Mouse (Mus musculus) kidney, adult 2 months (tissue): ENCODE data around the gene Lrcol1. TPM values are rescaled to one million over a fixed set of nuclear protein-coding genes. Genes with fewer than 3 reads are reported as not detected.

ENCODE experiments used
- DNase-seq: peaks from one replicate; pipeline ENCODE4 v3.0.0; 2021
- H3K27ac ChIP-seq: fragments of 200-500 bp; 2 replicates; pipeline ENCODE4 v1.5.1; 2012; ENCODE audit warnings: low read depth, low read length, control low read depth, inconsistent platforms; ENCODE audit not compliant: insufficient read depth
- H3K27me3 ChIP-seq: fragments of 200-500 bp; replicated peaks from 2 replicates; pipeline ENCODE4 v1.6.1; 2012; ENCODE audit warnings: mild to moderate bottlenecking, moderate library complexity, low read length, inconsistent platforms; ENCODE audit not compliant: control insufficient read depth, insufficient read depth
- H3K36me3 ChIP-seq: fragments of 200-500 bp; 2 replicates; pipeline ENCODE4 v1.6.1; 2012; ENCODE audit warnings: mild to moderate bottlenecking, moderate library complexity, low read length, inconsistent platforms; ENCODE audit not compliant: control insufficient read depth, insufficient read depth
- H3K4me1 ChIP-seq: fragments of 200-500 bp; 2 replicates; pipeline ENCODE4 v1.6.1; 2011; ENCODE audit warnings: low read length; ENCODE audit not compliant: control insufficient read depth, insufficient read depth
- H3K4me3 ChIP-seq: fragments of 200-500 bp; 2 replicates; pipeline ENCODE4 v1.5.1; 2011; ENCODE audit warnings: mild to moderate bottlenecking, low read depth, low read length, control low read depth; ENCODE audit not compliant: insufficient read depth
- CTCF ChIP-seq: fragments of 200-500 bp; conservative IDR thresholded peaks from 2 replicates; pipeline ENCODE4 v1.5.1; 2011; ENCODE audit warnings: low read depth, mild to moderate bottlenecking, control low read depth, low read length, moderate library complexity, mixed read lengths; ENCODE audit not compliant: insufficient read depth, insufficient read length
- POLR2A ChIP-seq: fragments of 200-500 bp; IDR thresholded peaks from one replicate; pipeline ENCODE4 v1.6.1; 2011; ENCODE audit warnings: low read depth, low read length, control low read depth
- WGBS: fragments of 180-500 bp; shearing (Covaris S2); methylation state at CpG from one replicate; pipeline ENCODE4 v1.1.7; 2018; 5-methylcytosine and 5-hydroxymethylcytosine counted together
- polyA plus RNA-seq: library from polyadenylated mRNA; depleted of rRNA; stranded (reverse); fragments of >200 nt; gene quantifications from 2 replicates; pipeline ENCODE4 v1.2.3, GENCODE M21; 2012

The Lrcol1 gene
- polyA plus RNA-seq, 1 experiment, result not detected

GRCm38 (mm10) chr5:110342648-110343284, 1.8 kb upstream of the Lrcol1 start, which contains the start of gene P2rx2:
P2rx2 (minus strand) TSS chr5:110343212.
- Histone ChIP-seq H3K4me3 (peak within 1 kb of the TSS; percentile 40), H3K36me3 (no peaks in the 10 kb centered on the region), H3K27me3 (no peaks in the 10 kb centered on the region), H3K27ac (no peak within 1 kb of the TSS), H3K4me1 (no peaks in the 10 kb centered on the region)
- DNase-seq, result peak; percentile 65
- WGBS, result 2% methylated on average over 43 of the region's 43 CpGs
- TF ChIP-seq CTCF (no peak), POLR2A (no peak)

GRCm38 (mm10) chr5:110345553-110345952, 1.0 kb downstream of the Lrcol1 start:
- 89% methylated on average over 4 of the region's 4 CpGs for WGBS
- no peak overlapping the region for H3K4me3 ChIP-seq
- TF ChIP-seq CTCF (no peak), POLR2A (no peak)
- no peak overlapping the region for H3K27ac ChIP-seq
- DNase-seq, result no peak
- no peaks in the 10 kb centered on the region for H3K36me3 ChIP-seq
- H3K4me1 ChIP-seq, result no peaks in the 10 kb centered on the region
- no peaks in the 10 kb centered on the region for H3K27me3 ChIP-seq

GRCm38 (mm10) chr5:110347006-110347405, 2.5 kb downstream of the Lrcol1 start:
- no peak overlapping the region for H3K27ac ChIP-seq
- no peak overlapping the region for H3K4me3 ChIP-seq
- H3K36me3 ChIP-seq, result no peaks in the 10 kb centered on the region
- DNase-seq, result no peak
- no peaks in the 10 kb centered on the region for H3K27me3 ChIP-seq
- no peaks in the 10 kb centered on the region for H3K4me1 ChIP-seq
- TF ChIP-seq POLR2A, result no peak
- no peak for TF ChIP-seq CTCF
- 78% methylated on average over 8 of the region's 8 CpGs for WGBS

DNA sequence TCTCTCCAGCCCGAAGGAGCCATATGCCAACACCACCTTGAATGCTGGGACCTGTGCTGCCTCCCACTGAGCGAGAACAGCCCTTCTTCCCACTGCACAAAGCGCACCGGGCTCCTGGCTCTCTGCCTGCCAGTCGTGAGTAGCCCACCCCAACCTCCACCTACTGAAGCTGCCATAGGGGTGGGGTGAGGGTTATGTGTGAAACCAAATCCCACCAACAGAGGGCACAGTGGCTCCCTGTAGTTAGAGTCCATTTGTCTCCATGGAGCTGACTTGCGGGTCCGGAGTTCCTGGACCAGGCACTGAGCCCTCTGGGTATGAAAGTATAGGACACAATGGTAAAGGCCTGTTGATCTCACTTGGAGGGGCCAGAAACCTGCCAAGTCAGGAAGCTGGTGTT, 10.2 kb downstream of the Lrcol1 start:
- WGBS, result 11% methylated on average over 7 of the region's 7 CpGs
- Histone ChIP-seq H3K4me3 (no peak overlapping the region), H3K27me3 (no peaks in the 10 kb centered on the region), H3K27ac (no peak overlapping the region), H3K4me1 (no peaks in the 10 kb centered on the region), H3K36me3 (no peaks in the 10 kb centered on the region)
- peak; percentile 60 for TF ChIP-seq CTCF
- no peak for TF ChIP-seq POLR2A
- peak; percentile 55 for DNase-seq

GRCm38 (mm10) chr5:110357531-110358179, 13.1 kb downstream of the Lrcol1 start:
- no peaks in the 10 kb centered on the region for H3K4me1 ChIP-seq
- peak; percentile 81 for DNase-seq
- H3K36me3 ChIP-seq, result no peaks in the 10 kb centered on the region
- TF ChIP-seq CTCF, result peak; percentile 85
- no peak for TF ChIP-seq POLR2A
- no peak overlapping the region for H3K27ac ChIP-seq
- WGBS, result 29% methylated on average over 9 of the region's 9 CpGs
- no peaks in the 10 kb centered on the region for H3K27me3 ChIP-seq
- H3K4me3 ChIP-seq, result no peak overlapping the region

DNA sequence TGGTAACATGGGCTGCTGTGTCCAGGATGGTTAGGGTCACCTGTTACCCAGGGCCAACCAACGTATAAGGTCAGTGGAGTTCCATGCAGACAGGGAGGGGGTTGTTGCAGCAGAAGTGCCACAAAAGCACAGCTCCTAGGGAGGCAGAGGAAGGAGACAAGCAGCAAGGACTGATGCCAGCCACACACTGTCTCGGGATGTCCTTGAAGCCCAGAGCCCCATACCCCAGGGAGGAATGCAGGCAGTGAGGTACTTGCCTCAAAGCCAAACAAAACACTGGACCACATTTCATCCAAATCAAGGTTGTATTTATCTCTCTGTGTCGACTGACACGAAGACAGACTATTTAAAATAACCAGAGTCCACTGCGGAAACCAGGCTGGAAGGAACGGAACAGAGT, 16.9 kb downstream of the Lrcol1 start:
- no peak for DNase-seq
- TF ChIP-seq POLR2A, result no peak
- no peak for TF ChIP-seq CTCF

GRCm38 (mm10) chr5:110362813-110363178, 18.3 kb downstream of the Lrcol1 start:
- H3K4me3 ChIP-seq, result peak overlapping the region; percentile 52

More for the DNA sequence above, 16.9 kb downstream of the Lrcol1 start:
- 87% methylated on average over 6 of the region's 6 CpGs for WGBS
- no peaks in the 10 kb centered on the region for H3K36me3 ChIP-seq
- H3K4me3 ChIP-seq, result no peak overlapping the region
- no peaks in the 10 kb centered on the region for H3K27me3 ChIP-seq
- H3K4me1 ChIP-seq, result no peaks in the 10 kb centered on the region
- no peak overlapping the region for H3K27ac ChIP-seq

More at GRCm38 (mm10) chr5:110362813-110363178, 18.3 kb downstream of the Lrcol1 start:
- 39% methylated on average over 28 of the region's 28 CpGs for WGBS
- no peaks in the 10 kb centered on the region for H3K36me3 ChIP-seq
- DNase-seq, result no peak
- no peaks in the 10 kb centered on the region for H3K4me1 ChIP-seq
- no peak overlapping the region for H3K27ac ChIP-seq
- no peaks in the 10 kb centered on the region for H3K27me3 ChIP-seq
- TF ChIP-seq POLR2A, result no peak
- no peak for TF ChIP-seq CTCF
